Mouse (Mus musculus) heart, embryonic 16.5 days (tissue): ENCODE measurements around the gene Serping1. TPM values are rescaled to one million over a fixed set of nuclear protein-coding genes. Genes with fewer than 3 reads are reported as not detected.

Experiments
- ATAC-seq: fragments of 200-750 bp; cut with Nextera tagmentation; replicated peaks from 2 replicates; pipeline ENCODE4 v1.8.0; 2017; ENCODE audit warnings: moderate number of reproducible peaks; ENCODE audit not compliant: insufficient read depth, low FRiP score; ENCODE audit errors: extremely low read depth
- H3K27ac ChIP-seq: fragments of 300-500 bp; sonication (generic); 2 replicates; pipeline ENCODE4 v1.5.1; 2014; ENCODE audit warnings: mild to moderate bottlenecking, low read length, control low read depth, moderate library complexity
- H3K27me3 ChIP-seq: fragments of 300-500 bp; sonication (generic); 2 replicates; pipeline ENCODE4 v1.6.1; 2014; ENCODE audit warnings: low read length, mixed read lengths; ENCODE audit not compliant: control insufficient read depth, insufficient read depth
- H3K36me3 ChIP-seq: fragments of 300-500 bp; sonication (generic); 2 replicates; pipeline ENCODE4 v1.6.1; 2014; ENCODE audit not compliant: control insufficient read depth, insufficient read depth
- H3K4me1 ChIP-seq: fragments of 300-500 bp; sonication (generic); 2 replicates; pipeline ENCODE4 v1.6.1; 2014; ENCODE audit warnings: low read length, mixed read lengths; ENCODE audit not compliant: control insufficient read depth, insufficient read depth
- H3K4me2 ChIP-seq: fragments of 300-500 bp; sonication (generic); 2 replicates; pipeline ENCODE4 v1.6.1; 2014; ENCODE audit warnings: low read depth, mild to moderate bottlenecking, control low read depth, low read length
- H3K4me3 ChIP-seq: fragments of 300-500 bp; sonication (generic); 2 replicates; pipeline ENCODE4 v1.5.1; 2014; ENCODE audit warnings: mild to moderate bottlenecking, control low read depth, low read length
- H3K9ac ChIP-seq: fragments of 300-500 bp; sonication (generic); 2 replicates; pipeline ENCODE4 v1.6.1; 2014; ENCODE audit warnings: low read length, control low read depth
- H3K9me3 ChIP-seq: fragments of 300-500 bp; sonication (generic); replicated peaks from 2 replicates; pipeline ENCODE4 v1.6.1; 2016; ENCODE audit warnings: low read length; ENCODE audit not compliant: control insufficient read depth
- WGBS: fragments of 180-500 bp; shearing (Covaris S2); extraction: QIAGEN DNeasy Blood & Tissue Kit; methylation state at CpG from one replicate; pipeline ENCODE4 v1.1.7; 2014; 5-methylcytosine and 5-hydroxymethylcytosine counted together
- polyA plus RNA-seq: library from polyadenylated mRNA; unstranded; fragments of >200 nt; fragmentation: Nextera tagmentation; extraction: Ambion mirVana; gene quantifications from 2 replicates; pipeline ENCODE4 v1.2.1, GENCODE M21; 2015

Gene Serping1
- polyA plus RNA-seq: 44.6 and 51.2 TPM in 2 replicates

GRCm38 (mm10) chr2:84775241-84775640 is at the start of gene Serping1:
Gene Serping1 (minus strand): TSS chr2:84775444.
- Histone ChIP-seq H3K9me3 (no peaks in the 10 kb centered on the region), H3K4me2 (peak within 1 kb of the TSS; percentile 54), H3K9ac (peak within 1 kb of the TSS; percentile 70), H3K4me1 (no peaks in the 10 kb centered on the region; the same call in 1 of the 2 replicates), H3K36me3 (no peaks in the 10 kb centered on the region), H3K27ac (peak within 1 kb of the TSS; percentile 51), H3K4me3 (peak within 1 kb of the TSS; percentile 45), H3K27me3 (0 out of 2 replicates have a peak, but pooled peaks cover 5% of the 10 kb centered on the region)
- WGBS: 70% methylated on average over 9 of the region's 9 CpGs
- no peak for ATAC-seq

- no peak overlapping the region for H3K4me2 ChIP-seq
- 17% methylated on average over 2 of the region's 2 CpGs for WGBS
- no peak overlapping the region for H3K9ac ChIP-seq
- H3K4me1 ChIP-seq: peaks cover 25% of the 10 kb centered on the region
- H3K27me3 ChIP-seq: no peaks in the 10 kb centered on the region
- H3K4me3 ChIP-seq: no peak overlapping the region
- H3K9me3 ChIP-seq: no peaks in the 10 kb centered on the region
- no peak for ATAC-seq
- H3K36me3 ChIP-seq: no peaks in the 10 kb centered on the region
- H3K27ac ChIP-seq: no peak overlapping the region
These were observed 48.0 kb upstream of the Serping1 start for GRCm38 (mm10) chr2:84823237-84823636.

GRCm38 (mm10) chr2:84822552-84822951 is 47.3 kb upstream of the Serping1 start, which contains the start of gene Smtnl1:
Gene Smtnl1 (minus strand): TSS chr2:84822652.
- H3K27ac ChIP-seq: no peak within 1 kb of the TSS
- H3K36me3 ChIP-seq: no peaks in the 10 kb centered on the region
- no peaks in the 10 kb centered on the region for H3K27me3 ChIP-seq
- no peaks in the 10 kb centered on the region for H3K9me3 ChIP-seq
- WGBS: 56% methylated on average over 13 of the region's 13 CpGs
- H3K9ac ChIP-seq: no peak within 1 kb of the TSS
- H3K4me3 ChIP-seq: no peak within 1 kb of the TSS
- ATAC-seq: no peak
- H3K4me1 ChIP-seq: peaks cover 21% of the 10 kb centered on the region
- H3K4me2 ChIP-seq: no peak within 1 kb of the TSS

GRCm38 (mm10) chr2:84819861-84820260 is 44.6 kb upstream of the Serping1 start:
- no peaks in the 10 kb centered on the region for H3K27me3 ChIP-seq
- H3K4me2 ChIP-seq: no peak overlapping the region
- H3K4me3 ChIP-seq: no peak overlapping the region
- H3K36me3 ChIP-seq: no peaks in the 10 kb centered on the region
- H3K27ac ChIP-seq: peak overlapping the region; percentile 87
- H3K9ac ChIP-seq: peak overlapping the region; percentile 34; the same call in 1 of the 2 replicates
- peaks cover 17% of the 10 kb centered on the region for H3K4me1 ChIP-seq
- peak; percentile 88 for ATAC-seq
- no peaks in the 10 kb centered on the region for H3K9me3 ChIP-seq
- whole genome bisulfite sequencing: 20% methylated on average over 3 of the region's 3 CpGs

GRCm38 (mm10) chr2:84812676-84813075 is 37.4 kb upstream of the Serping1 start:
- WGBS: 85% methylated on average over 6 of the region's 6 CpGs
- no peaks in the 10 kb centered on the region for H3K27me3 ChIP-seq
- H3K4me1 ChIP-seq: peaks cover 15% of the 10 kb centered on the region
- H3K4me2 ChIP-seq: no peak overlapping the region
- ATAC-seq: no peak
- no peaks in the 10 kb centered on the region for H3K9me3 ChIP-seq
- H3K4me3 ChIP-seq: no peak overlapping the region
- H3K36me3 ChIP-seq: no peaks in the 10 kb centered on the region; the same call in 1 of the 2 replicates
- H3K27ac ChIP-seq: peak overlapping the region; percentile 69; the same call in 1 of the 2 replicates
- no peak overlapping the region for H3K9ac ChIP-seq

GRCm38 (mm10) chr2:84811880-84812279 is 36.6 kb upstream of the Serping1 start:
- Histone ChIP-seq H3K4me2 (peak overlapping the region; percentile 25), H3K27ac (peak overlapping the region; percentile 69), H3K4me1 (peaks cover 15% of the 10 kb centered on the region), H3K4me3 (no peak overlapping the region), H3K9ac (no peak overlapping the region), H3K36me3 (no peaks in the 10 kb centered on the region; the same call in 1 of the 2 replicates), H3K27me3 (no peaks in the 10 kb centered on the region), H3K9me3 (no peaks in the 10 kb centered on the region)
- WGBS: 21% methylated on average over 7 of the region's 7 CpGs
- peak; percentile 64 for ATAC-seq

- Histone ChIP-seq H3K27me3 (no peaks in the 10 kb centered on the region), H3K9me3 (no peaks in the 10 kb centered on the region), H3K9ac (peak overlapping the region; percentile 57), H3K36me3 (no peaks in the 10 kb centered on the region; the same call in 1 of the 2 replicates), H3K4me1 (peaks cover 15% of the 10 kb centered on the region), H3K4me2 (peak overlapping the region; percentile 63), H3K27ac (peak overlapping the region; percentile 69), H3K4me3 (peak overlapping the region; percentile 41)
- peak; percentile 65 for ATAC-seq
- 23% methylated on average over 26 of the region's 26 CpGs for WGBS
These were observed 35.8 kb upstream of the Serping1 start for GRCm38 (mm10) chr2:84810886-84811577.

- H3K4me3 ChIP-seq: no peak overlapping the region; the same call in 1 of the 2 replicates
- H3K4me2 ChIP-seq: peak overlapping the region; percentile 63
- H3K36me3 ChIP-seq: no peaks in the 10 kb centered on the region; the same call in 1 of the 2 replicates
- no peaks in the 10 kb centered on the region for H3K27me3 ChIP-seq
- H3K4me1 ChIP-seq: peaks cover 15% of the 10 kb centered on the region
- WGBS: 64% methylated on average over 6 of the region's 6 CpGs
- peak overlapping the region; percentile 44 for H3K27ac ChIP-seq
- no peaks in the 10 kb centered on the region for H3K9me3 ChIP-seq
- no peak for ATAC-seq
- no peak overlapping the region for H3K9ac ChIP-seq
These were observed 35.3 kb upstream of the Serping1 start for GRCm38 (mm10) chr2:84810526-84810885.

- ATAC-seq: no peak
- H3K27me3 ChIP-seq: no peaks in the 10 kb centered on the region
- no peak overlapping the region for H3K4me2 ChIP-seq
- H3K36me3 ChIP-seq: no peaks in the 10 kb centered on the region; the same call in 1 of the 2 replicates
- no peaks in the 10 kb centered on the region for H3K9me3 ChIP-seq
- H3K27ac ChIP-seq: no peak overlapping the region
- H3K4me3 ChIP-seq: no peak overlapping the region
- no peak overlapping the region for H3K9ac ChIP-seq
- H3K4me1 ChIP-seq: peaks cover 15% of the 10 kb centered on the region
These were observed 34.1 kb upstream of the Serping1 start for GRCm38 (mm10) chr2:84809330-84809729.
